Mouse (Mus musculus): ENCODE measurements around the gene Bola1.

GRCm38 (mm10) chr3:96198181-96198580, 21.3 kb downstream of the Bola1 start:
- TF ChIP-seq REST (IDR thresholded peaks at IDR 0.05; ENCODE audit: insufficient read depth, insufficient read length) (no peak), POLR2A (IDR thresholded peaks at IDR 0.05; ENCODE audit: insufficient read length, low read depth) (no peak), POLR2AphosphoS2 (IDR thresholded peaks at IDR 0.05; ENCODE audit: insufficient read length, low read depth) (no peak), TCF3 (IDR thresholded peaks at IDR 0.05; ENCODE audit: insufficient read length, low read depth) (no peak), E2F4 (IDR thresholded peaks at IDR 0.05; ENCODE audit: insufficient read depth) (no peak), MYOG (IDR thresholded peaks at IDR 0.05; ENCODE audit: control insufficient read depth in 1 of 3, insufficient read depth in 1 of 3, insufficient read length in 2 of 3, low read depth in 2 of 3) (no peak), CEBPB (IDR thresholded peaks at IDR 0.05; ENCODE audit: insufficient read depth, poor library complexity, severe bottlenecking) (no peak), MYOD1 (IDR thresholded peaks at IDR 0.05; ENCODE audit: control insufficient read depth in 1 of 3, insufficient read length in 2 of 3, low read depth in 2 of 3) (no peak), USF1 (IDR thresholded peaks at IDR 0.05; ENCODE audit: low read depth) (no peak)
